Mouse (Mus musculus) myocyte (in vitro differentiated cells): Measurements from ENCODE around the gene 1700069L16Rik.

Experiments
- E2F4 ChIP-seq: IDR thresholded peaks from one replicate; pipeline ENCODE4 v1.6.1; 2011; ENCODE audit warnings: mild to moderate bottlenecking, control low read depth, moderate library complexity; ENCODE audit not compliant: insufficient read depth
- MYOG ChIP-seq, 3 experiments: IDR thresholded peaks; one replicate each; pipeline ENCODE4 v1.6.1; 2011; ENCODE audit warnings: control low read depth in 2 of 3, low read depth in 2 of 3, mild to moderate bottlenecking in 2 of 3; ENCODE audit not compliant: insufficient read length in 2 of 3, control insufficient read depth in 1 of 3, insufficient read depth in 1 of 3
- POLR2A ChIP-seq: IDR thresholded peaks from one replicate; pipeline ENCODE4 v1.6.1; 2011; ENCODE audit warnings: low read depth, mild to moderate bottlenecking, control low read depth, moderate library complexity; ENCODE audit not compliant: insufficient read length
- POLR2AphosphoS2 ChIP-seq: IDR thresholded peaks from one replicate; pipeline ENCODE4 v1.6.1; 2011; ENCODE audit warnings: low read depth, control low read depth; ENCODE audit not compliant: insufficient read length
- TCF12 ChIP-seq: IDR thresholded peaks from one replicate; pipeline ENCODE4 v1.6.1; 2011; ENCODE audit warnings: mild to moderate bottlenecking, control low read depth; ENCODE audit not compliant: poor library complexity, insufficient read depth, severe bottlenecking

DNA sequence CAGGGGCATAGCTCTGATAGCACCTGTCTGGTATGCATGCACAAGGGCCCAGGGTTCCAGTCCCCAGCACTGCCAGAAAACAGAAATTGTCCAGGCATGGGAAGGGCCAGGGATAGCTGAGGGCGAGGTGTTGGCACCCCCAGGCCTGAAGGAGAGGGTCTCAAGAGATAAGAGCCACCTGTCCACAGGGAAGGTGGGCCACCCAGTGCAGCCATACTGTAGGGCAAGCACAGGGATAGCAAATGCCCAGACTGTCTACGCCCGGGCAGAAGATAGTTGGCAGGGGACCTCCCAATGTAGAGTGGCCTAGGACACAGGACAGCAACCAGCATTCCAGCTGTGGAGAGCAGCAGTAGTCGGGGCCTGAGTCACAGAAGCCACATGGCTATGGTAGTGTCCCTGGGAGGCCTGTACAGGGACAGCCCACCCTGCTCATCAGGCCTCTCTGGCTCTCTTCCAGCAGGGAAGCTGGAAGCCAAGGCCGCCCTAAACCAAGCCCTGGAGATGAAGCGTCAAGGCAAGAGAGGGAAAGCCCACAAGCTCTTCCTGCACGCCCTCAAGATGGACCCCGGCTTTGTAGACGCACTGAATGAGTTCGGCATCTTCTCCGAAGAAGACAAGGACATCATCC lies 13.2 kb upstream of the 1700069L16Rik start:
- TF ChIP-seq TCF12 (no peak), POLR2A (no peak), MYOG (IDR thresholded peaks at IDR 0.05; ENCODE audit: control insufficient read depth in 1 of 3, insufficient read depth in 1 of 3, insufficient read length in 2 of 3, low read depth in 2 of 3) (no peak), POLR2AphosphoS2 (no peak), E2F4 (no peak)
